Mouse (Mus musculus): ENCODE measurements around the gene Wdr43.

The Wdr43 gene

GRCm38 (mm10) chr17:71664172-71664571 is 48.5 kb downstream of the Wdr43 start:
- DNase-seq, result no peak

DNA sequence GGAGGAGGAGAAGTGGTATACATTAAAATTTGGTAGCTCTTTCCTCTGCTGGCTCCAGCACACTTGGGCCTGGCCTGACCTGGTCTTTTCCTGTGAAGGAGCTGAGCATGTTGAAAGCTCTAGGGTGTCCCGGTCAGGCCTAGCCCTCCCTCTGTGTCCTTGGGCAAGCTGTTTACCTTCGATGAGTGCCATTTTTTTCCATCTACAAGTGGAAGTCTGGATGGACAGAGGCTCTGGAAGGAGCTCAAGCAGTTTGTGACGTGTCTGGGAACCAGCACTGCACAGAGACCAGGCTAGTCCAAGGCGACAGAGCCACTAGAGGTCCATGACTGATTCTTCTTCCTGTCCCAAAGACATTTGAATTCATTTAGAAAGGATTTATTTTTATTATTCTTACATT is 49.5 kb downstream of the Wdr43 start:
- DNase-seq, result no peak

- no peak for DNase-seq
These were observed 53.8 kb downstream of the Wdr43 start for GRCm38 (mm10) chr17:71669511-71669910.

DNA sequence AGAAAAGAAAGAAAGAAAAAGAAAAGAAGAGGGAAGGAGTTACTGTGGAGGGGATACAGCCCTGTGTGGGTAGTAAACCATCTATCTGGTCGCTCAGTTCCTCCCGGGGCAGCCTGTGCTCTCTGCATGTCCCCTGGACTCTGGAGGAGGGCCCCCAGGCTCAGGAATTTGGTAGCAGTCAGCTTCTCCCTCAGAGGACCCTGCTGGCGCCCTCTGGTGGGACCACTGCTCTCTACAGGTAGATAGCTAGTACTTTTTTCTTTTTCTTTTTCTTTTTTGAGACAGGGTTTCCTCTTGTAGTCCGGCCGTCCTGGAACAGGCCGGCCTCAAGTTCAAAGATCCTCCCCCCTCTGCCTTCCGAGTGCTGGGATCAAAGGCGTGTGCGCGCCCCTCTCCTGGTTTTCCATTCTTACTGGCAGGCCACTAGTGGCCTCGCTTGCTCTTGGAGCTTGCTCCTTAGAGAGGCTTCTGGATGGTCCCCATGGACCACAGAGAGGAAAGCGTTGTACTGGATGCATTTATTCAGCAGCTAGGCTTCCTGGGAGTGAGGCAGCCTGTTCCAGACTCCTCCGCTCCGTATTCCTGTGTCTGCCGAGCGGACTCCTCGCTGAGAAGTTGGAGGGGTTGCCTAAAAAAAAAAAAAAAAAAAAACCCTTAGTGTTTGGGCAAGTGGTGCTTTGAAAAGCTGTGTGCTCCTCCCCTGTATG is 56.3 kb downstream of the Wdr43 start:
- peak; percentile 73 for DNase-seq

GRCm38 (mm10) chr17:71673092-71673491 is 57.4 kb downstream of the Wdr43 start, which contains the start of gene Togaram2:
Gene Togaram2, plus strand, starts transcription at chr17:71673261.
- DNase-seq, result peak; percentile 37

DNA sequence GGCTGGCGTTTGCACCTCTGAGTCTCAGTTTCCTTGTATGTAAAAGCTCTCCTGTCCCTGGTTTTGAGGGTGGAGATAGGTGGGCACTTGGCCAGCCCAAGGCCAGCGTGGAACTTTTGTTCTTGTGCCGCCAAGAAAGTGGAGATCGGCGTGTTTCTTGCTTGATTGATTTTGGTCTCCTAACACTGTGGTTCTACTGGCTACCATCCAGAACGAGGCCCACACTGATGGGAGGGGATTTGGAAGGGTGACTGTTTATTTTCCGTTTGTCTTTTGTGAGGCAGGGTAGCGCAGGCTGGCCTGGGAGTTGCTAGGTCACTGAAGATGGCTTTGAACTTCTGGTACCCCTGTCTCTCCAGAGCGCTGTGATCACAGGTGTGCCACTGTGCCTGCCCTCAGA is 58.2 kb downstream of the Wdr43 start:
- no peak for DNase-seq

DNA sequence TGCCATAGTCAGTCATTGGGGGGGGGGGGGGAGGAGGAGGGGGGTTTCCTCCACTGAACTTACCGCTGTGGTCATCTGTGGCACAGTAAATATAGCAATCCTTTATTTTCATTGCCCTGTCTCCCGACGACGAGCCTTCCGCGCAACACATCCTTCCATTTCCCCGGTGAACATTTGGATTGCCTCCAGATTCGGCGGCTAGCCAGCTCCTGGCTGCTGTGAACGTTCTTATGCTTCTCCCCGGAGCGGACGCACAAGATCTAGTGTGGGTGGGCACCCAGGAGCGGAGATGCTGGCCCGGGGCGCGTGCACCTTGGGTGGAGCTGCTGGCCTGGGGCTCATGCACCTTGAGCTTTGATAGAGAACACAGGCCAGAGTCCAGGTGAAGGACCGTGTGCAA is 59.2 kb downstream of the Wdr43 start:
- DNase-seq, result peak; percentile 53

GRCm38 (mm10) chr17:71681666-71682065 is 66.0 kb downstream of the Wdr43 start:
- DNase-seq, result no peak

DNA sequence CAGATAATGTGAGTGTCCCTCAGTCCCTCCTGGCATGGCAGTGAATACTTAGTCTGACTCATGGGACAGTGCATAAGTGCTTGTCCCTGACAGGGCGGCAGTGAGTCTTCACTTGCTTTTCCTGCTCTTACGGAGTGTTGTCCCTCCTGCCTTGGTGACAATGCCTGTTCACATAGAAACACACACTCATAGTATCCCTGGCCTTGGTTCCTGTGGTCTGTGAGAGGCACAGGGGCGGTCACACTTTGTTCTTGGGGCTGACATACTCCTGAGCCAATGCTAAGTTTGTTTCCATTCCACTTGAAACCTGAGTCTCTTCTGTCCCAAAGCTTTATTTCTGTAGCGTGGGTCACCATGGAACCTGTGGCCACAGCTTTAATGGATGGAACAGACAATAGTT is 66.7 kb downstream of the Wdr43 start:
- DNase-seq, result no peak

- DNase-seq, result no peak
These were observed 67.6 kb downstream of the Wdr43 start for GRCm38 (mm10) chr17:71683281-71683680.

GRCm38 (mm10) chr17:71684103-71684608 is 68.5 kb downstream of the Wdr43 start:
- DNase-seq, result peak; percentile 27

DNA sequence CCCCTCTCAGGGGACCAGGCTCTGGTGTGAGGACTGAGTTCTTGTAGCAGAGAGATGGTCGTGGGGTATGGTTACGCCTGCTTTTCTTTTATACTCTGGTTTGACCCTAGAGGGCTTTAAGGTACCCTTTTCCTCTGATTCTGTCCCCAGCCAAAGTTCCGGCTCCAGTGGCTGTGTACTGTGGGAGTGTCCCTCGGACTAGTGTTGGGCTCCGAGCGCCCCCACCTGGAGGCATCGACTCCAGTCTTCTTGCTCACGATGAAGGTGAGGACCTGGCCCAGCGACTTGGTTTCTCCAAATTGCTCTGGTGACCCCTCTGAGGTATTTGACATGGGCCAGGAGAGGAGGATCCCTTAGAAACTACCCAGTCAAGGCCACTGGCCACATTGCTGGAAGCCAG is 71.7 kb downstream of the Wdr43 start:
- no peak for DNase-seq

DNA sequence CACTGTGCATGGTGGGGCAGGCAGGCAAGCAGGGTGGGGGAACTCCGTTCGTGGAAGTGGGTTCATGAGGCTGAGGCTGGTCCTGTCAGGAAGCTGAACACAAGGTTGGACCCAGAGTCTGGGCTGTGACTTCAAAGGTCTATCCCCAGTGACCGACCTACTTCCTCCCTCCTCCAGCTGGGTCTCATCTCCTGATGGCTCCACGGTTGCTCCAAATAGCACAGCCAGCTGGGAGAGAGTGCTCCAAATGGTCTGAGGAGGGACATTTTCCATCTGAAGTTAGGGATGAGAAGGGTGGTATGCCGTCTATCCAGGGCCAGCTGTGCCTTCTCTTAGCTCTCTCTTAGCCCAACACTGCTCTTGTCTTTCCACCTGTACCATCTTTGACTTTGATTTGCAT is 74.2 kb downstream of the Wdr43 start:
- DNase-seq, result no peak

DNA sequence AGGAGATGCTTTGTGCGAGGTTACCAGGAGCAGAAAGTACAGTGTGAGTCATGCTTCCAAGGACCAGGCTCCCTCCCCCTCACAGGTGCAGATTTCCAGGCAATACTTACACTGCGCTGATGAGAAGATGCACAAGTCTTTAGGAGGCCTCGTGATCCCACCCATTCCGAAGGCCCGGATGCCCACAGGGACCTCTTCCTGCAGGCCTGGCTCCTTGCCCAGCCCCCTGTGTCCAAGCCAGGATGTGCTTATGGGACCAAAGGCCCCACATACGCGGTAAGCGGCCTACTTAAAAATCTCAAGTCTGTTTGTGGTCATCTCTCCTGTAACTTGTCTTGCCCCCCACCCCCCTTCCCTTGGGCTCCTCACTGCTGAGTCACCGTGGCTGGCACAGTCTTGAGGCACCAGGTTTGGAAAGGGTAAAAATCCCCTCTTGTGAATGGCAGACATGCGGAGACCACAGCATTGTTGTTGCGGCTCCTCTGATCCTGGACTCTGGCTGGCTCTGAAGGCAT is 75.7 kb downstream of the Wdr43 start:
- DNase-seq, result no peak

GRCm38 (mm10) chr17:71693313-71693712 is 77.6 kb downstream of the Wdr43 start:
- DNase-seq, result peak; percentile 45

DNA sequence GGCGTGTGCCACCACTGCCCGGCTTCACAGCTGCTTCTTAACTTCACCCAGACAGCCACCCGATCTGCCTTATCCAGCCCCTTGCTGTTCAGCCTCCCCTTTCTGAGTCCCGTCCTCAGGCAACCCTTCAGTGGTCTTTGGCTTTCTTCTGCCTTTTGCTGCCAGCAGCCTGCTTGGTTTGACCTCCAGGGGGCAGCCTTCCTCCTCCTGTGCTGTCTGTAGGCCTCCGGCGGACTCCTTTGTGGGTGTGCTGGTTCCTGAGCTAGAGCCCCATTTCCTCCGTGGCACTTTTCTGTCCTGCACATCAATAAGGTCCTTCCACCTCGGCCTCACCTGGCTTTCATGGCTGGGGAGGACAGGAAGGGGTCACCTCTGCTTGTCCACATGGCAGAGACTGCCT is 78.1 kb downstream of the Wdr43 start:
- DNase-seq, result no peak

DNA sequence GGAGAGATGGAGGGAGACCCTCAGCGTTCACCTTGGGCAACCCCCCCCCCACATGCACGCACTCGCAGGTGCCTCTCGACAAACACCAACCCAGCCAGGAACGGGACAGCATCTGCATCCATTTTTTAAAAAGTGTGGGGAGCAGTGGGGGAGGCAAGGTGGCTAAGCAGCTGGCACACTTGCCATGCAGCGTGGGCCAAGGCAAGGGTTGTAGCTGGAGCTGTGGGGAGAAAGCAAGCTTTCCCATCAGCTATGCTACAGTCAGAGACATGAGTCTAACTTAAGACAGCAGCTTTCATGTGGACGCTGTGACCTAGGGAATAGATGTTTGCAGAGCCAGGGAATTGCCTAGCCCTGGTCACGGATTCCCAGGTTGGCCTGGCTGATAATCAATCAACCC is 79.5 kb downstream of the Wdr43 start:
- no peak for DNase-seq

DNA sequence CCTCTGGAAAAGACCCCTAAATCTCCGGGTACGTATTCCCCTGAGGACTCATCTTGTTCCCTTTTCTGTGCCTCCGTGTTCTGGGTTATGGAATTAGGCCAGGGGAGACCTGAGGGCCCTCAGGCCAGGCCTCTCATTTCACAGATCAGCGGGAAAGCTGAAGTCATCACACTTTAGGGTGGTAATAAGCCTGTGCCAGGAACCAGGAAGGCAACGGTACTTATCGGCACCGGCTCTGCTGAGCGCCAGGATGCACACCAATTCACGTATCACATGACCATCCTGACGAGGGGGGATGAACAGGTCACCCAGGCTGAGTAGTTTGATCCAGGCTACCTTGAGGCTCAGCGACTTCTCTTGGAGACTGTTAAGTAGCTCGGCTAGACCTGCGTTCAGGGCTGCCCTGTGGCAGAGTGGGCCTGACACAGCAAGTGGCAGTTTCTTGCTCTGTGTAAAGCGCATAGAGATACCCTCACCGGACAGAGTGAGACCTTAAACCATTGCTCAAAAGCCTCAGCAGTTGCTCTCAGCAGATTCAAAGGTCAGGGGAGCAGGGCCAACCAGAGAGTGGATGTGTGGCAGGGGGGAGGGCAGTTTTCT is 80.1 kb downstream of the Wdr43 start:
- DNase-seq, result no peak

- no peak for DNase-seq
These were observed 80.7 kb downstream of the Wdr43 start for GRCm38 (mm10) chr17:71696396-71696795.

DNA sequence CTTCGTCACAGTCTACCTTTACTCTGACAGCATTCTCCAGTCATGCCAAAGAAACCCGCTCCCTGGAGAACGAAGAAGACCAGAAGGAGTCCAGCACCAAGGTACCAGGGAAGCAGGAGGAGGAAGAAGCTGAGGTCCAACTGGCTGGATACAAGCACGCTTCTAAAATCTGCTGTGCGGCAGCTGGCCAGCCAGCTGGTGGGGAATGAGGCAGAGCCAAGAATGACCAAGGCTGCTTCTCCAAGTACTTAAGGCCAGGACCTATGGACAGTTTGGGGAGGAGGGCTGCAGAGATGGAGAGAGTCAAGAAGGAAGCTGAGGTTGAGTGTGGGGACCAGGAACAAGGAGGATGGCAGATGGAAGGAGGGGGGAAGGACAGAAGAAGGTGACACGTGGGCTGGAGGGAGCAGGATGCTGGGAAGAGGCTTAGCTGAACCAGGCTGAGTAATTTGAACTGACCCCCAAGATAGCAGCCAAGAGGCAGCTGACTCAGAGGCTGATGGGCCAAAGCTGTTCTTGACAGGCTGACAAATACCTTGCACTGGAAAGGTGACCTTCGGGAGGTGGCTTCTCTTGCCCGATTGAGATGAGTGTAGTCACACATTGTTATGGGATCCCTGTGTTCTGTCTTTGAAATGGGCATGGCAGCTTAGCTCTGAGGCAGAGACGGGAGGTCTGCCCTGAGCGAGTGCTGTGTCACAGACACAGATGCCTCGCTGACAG is 82.4 kb downstream of the Wdr43 start:
- DNase-seq, result no peak

DNA sequence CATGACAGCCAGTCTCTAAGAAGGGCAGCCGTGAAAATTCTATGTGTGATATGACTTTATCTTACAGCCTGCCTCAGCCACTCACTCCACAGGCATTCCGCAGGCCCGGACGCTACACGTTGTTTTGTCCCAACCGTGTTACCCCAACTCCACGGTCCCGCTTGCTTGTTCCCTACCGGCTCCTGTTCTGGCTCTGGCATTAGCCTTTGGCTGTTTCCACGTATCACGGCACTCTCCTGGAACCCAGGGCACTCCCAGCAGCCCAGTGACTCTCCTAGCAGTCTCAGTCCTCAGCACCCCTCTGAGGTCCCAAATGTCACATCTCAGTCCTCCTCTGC is 82.9 kb downstream of the Wdr43 start:
- DNase-seq, result no peak

DNA sequence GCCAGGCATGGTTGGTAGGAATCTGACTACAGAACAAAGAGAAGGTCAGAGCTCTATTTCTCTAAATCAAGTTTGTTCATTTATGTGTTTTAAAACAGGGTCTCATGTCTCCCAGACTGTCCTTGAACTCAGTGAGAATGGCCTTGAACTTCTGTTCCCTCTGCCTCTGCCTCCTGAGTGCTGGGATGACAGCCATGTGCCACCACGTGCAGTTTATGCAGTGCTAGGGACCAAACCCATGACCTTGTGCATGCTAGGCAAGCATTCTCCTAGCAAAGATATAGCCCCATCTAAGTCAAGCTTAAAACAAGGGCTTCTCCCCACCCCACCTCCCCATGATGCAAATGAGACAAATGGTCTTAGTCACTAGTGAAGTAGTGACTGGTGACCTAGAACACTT is 89.4 kb downstream of the Wdr43 start:
- no peak for DNase-seq

DNA sequence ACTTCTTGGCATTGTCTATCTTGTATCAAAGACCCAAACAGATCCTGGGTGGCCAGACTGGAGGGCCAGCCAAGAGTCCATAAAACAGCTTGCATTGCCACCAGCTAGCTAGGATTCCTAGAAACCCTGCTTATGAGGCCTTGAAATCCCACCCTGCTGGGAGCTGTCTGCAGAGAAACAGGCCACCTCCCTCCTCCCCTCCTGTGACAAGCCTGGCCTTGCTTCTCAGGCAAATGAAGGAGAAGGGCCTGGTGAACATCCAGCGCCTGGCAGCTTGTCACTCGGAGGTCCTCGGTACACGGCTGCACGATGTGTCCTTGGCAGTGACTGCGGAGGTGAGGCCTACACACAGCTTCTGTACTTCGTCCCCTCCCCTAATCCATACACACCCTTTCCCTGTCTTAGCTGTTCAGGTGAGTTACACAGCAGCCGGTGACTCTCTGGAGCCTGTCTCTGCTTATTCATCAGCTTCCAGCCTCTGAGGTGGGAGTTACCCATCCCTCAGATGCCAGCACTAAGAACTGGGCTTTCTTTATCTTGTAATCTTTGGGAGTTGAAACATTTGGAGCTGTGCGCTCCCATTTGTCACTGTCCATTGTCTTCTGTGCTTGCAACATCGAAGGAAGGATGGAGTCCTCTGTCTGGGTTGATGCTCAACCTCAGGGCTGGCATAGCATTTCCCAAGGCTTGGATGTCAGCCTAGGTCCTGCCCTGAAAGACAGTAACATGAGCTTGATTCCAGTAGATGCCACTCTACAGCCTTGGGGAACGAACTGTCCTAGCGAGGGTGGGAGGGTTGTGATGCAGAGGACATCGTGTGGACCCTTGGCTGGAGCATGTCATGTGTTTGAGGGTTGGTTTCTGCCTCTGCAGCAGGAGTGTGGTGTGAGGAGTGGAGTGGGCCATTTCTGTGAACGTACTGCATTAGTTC is 90.1 kb downstream of the Wdr43 start:
- no peak for DNase-seq

All from right cerebral cortex, postnatal 14 days (tissue).